ENCODE assay signal across 11 mouse cellular contexts in genomic region chr4:53327382-53328165, GRCm38 (mm10).
DNase-seq lines count a peak whose midpoint lies in the region; ATAC-seq lines count a peak whose summit lies in the region.
"Had no signal": no experiment of that assay in that cellular context is flagged by ENCODE, and none has a peak within 500 bp of the region (broad histone marks: within the 10 kb centered on the region; RNA-seq: fewer than 3 reads in every experiment).

No protein-coding gene starts in this region.

- peak; percentile 27; the same call in 1 of the 2 replicates for ATAC-seq in forebrain, embryonic 11.5 days (replicated peaks; ENCODE audit: low FRiP score)
- ATAC-seq in limb, embryonic 15.5 days (ENCODE audit: insufficient number of reproducible peaks, low FRiP score, low TSS enrichment, low read depth): peak; percentile 63

- no peak overlapping the region for H3K27ac ChIP-seq in forebrain, embryonic 11.5 days (ENCODE audit: low read depth, low read length)
- H3K27ac ChIP-seq in forebrain, embryonic 10.5 days: no peak overlapping the region
- H3K27ac ChIP-seq in limb, embryonic 15.5 days: no peak overlapping the region

- H3K27me3 ChIP-seq in forebrain, embryonic 11.5 days (ENCODE audit: control insufficient read depth, insufficient read depth, low read length): no peaks in the 10 kb centered on the region
- no peaks in the 10 kb centered on the region for H3K27me3 ChIP-seq in forebrain, embryonic 10.5 days (ENCODE audit: poor library complexity, severe bottlenecking)
- no peaks in the 10 kb centered on the region for H3K27me3 ChIP-seq in limb, embryonic 15.5 days

- H3K4me1 ChIP-seq in forebrain, embryonic 11.5 days (replicated peaks; ENCODE audit: control insufficient read depth, insufficient read depth, low read length): no peaks in the 10 kb centered on the region
- H3K4me1 ChIP-seq in forebrain, embryonic 10.5 days: peaks cover 9% of the 10 kb centered on the region
- H3K4me1 ChIP-seq in limb, embryonic 15.5 days: peaks cover 9% of the 10 kb centered on the region; the same call in 1 of the 2 replicates

- H3K4me2 ChIP-seq in forebrain, embryonic 11.5 days (ENCODE audit: low read depth, low read length, severe bottlenecking): no peak overlapping the region
- H3K4me2 ChIP-seq in limb, embryonic 15.5 days: no peak overlapping the region

- no peak overlapping the region for H3K9ac ChIP-seq in forebrain, embryonic 11.5 days (ENCODE audit: low read length)
- H3K9ac ChIP-seq in limb, embryonic 15.5 days: no peak overlapping the region

- no peak for DNase-seq in forebrain, embryonic 11.5 days (ENCODE audit: low spot score)
- DNase-seq in forebrain, embryonic 10.5 days (ENCODE audit: extremely low spot score, low spot score): no peak
- peak; percentile 18 for DNase-seq in kidney, postnatal 10 days
- no peak for DNase-seq in kidney, postnatal 4 days
- DNase-seq in NIH3T3 (ENCODE audit: low read depth): peak; percentile 51
- DNase-seq in cerebellum, postnatal 36 days: no peak
- DNase-seq in embryo, embryonic 10 days (ENCODE audit: low spot score): no peak
- DNase-seq: heart, postnatal 36 days; kidney, postnatal 36 days; lung, postnatal 14 days had no signal

- no peaks in the 10 kb centered on the region for H3K9me3 ChIP-seq in forebrain, embryonic 11.5 days (ENCODE audit: control insufficient read depth, low read length)
- no peaks in the 10 kb centered on the region for H3K9me3 ChIP-seq in forebrain, embryonic 10.5 days
- H3K9me3 ChIP-seq in limb, embryonic 15.5 days: no peaks in the 10 kb centered on the region

- WGBS in forebrain, embryonic 11.5 days: 59% methylated on average over 7 of the region's 7 CpGs
- WGBS in forebrain, embryonic 10.5 days: 61% methylated on average over 7 of the region's 7 CpGs
- WGBS in limb, embryonic 15.5 days: 61% methylated on average over 7 of the region's 7 CpGs

- no peak overlapping the region for H3K4me3 ChIP-seq in forebrain, embryonic 11.5 days (ENCODE audit: low read depth, low read length)
- H3K4me3 ChIP-seq in forebrain, embryonic 10.5 days: no peak overlapping the region
- H3K4me3 ChIP-seq in limb, embryonic 15.5 days: no peak overlapping the region

- no peaks in the 10 kb centered on the region for H3K36me3 ChIP-seq in forebrain, embryonic 11.5 days (ENCODE audit: control insufficient read depth, insufficient read depth, low read length)
- no peaks in the 10 kb centered on the region for H3K36me3 ChIP-seq in forebrain, embryonic 10.5 days (replicated peaks)
- H3K36me3 ChIP-seq in limb, embryonic 15.5 days: no peaks in the 10 kb centered on the region

Comparison
In these comparisons a context has a peak if more than half of its experiments do, and no peak if none do; other contexts are left out.
1. DNase-seq: peak in kidney, postnatal 10 days (single experiment) and NIH3T3 (single experiment); none in forebrain, embryonic 11.5 days (single experiment), forebrain, embryonic 10.5 days (single experiment), kidney, postnatal 4 days (0 of 2), cerebellum, postnatal 36 days (0 of 2) and embryo, embryonic 10 days (single experiment).